Mouse (Mus musculus) embryonic facial prominence, embryonic 12.5 days (tissue): ENCODE measurements around the gene Rtf2. TPM values are rescaled to one million over a fixed set of nuclear protein-coding genes. Genes with fewer than 3 reads are reported as not detected.

Experiments
- ATAC-seq: fragments of 200-750 bp; cut with Nextera tagmentation; 2 replicates; pipeline ENCODE4 v1.8.0; 2017; ENCODE audit not compliant: insufficient number of reproducible peaks, insufficient read depth, low FRiP score, low TSS enrichment
- H3K27ac ChIP-seq: fragments of 300-500 bp; sonication (generic); 2 replicates; pipeline ENCODE4 v1.5.1; 2016; ENCODE audit warnings: mild to moderate bottlenecking
- H3K27me3 ChIP-seq: fragments of 300-500 bp; sonication (generic); 2 replicates; pipeline ENCODE4 v1.6.1; 2016; ENCODE audit warnings: mild to moderate bottlenecking, moderate library complexity
- H3K36me3 ChIP-seq: fragments of 300-500 bp; sonication (generic); 2 replicates; pipeline ENCODE4 v1.6.1; 2016; ENCODE audit warnings: mild to moderate bottlenecking
- H3K4me1 ChIP-seq: fragments of 300-500 bp; sonication (generic); 2 replicates; pipeline ENCODE4 v1.6.1; 2016
- H3K4me2 ChIP-seq: fragments of 300-500 bp; sonication (generic); replicated peaks from 2 replicates; pipeline ENCODE4 v1.6.1; 2016; ENCODE audit warnings: mild to moderate bottlenecking, moderate library complexity
- H3K4me3 ChIP-seq: fragments of 300-500 bp; sonication (generic); 2 replicates; pipeline ENCODE4 v1.5.1; 2016; ENCODE audit warnings: mild to moderate bottlenecking
- H3K9ac ChIP-seq: fragments of 300-500 bp; sonication (generic); 2 replicates; pipeline ENCODE4 v1.6.1; 2016; ENCODE audit warnings: mild to moderate bottlenecking, moderate library complexity
- H3K9me3 ChIP-seq: fragments of 300-500 bp; sonication (generic); 2 replicates; pipeline ENCODE4 v1.6.1; 2016; ENCODE audit warnings: mild to moderate bottlenecking, moderate library complexity
- WGBS: fragments of 180-500 bp; shearing (Covaris S2); methylation state at CpG from one replicate; pipeline ENCODE4 v1.1.7; 2016; 5-methylcytosine and 5-hydroxymethylcytosine counted together
- polyA plus RNA-seq: library from polyadenylated mRNA; unstranded; fragments of >200 nt; fragmentation: Nextera tagmentation; extraction: Ambion mirVana; gene quantifications from 2 replicates; pipeline ENCODE4 v1.2.1, GENCODE M21; 2016

The Rtf2 gene
- polyA plus RNA-seq, 1 experiment from 2014 or later, result 74.1 TPM

DNA sequence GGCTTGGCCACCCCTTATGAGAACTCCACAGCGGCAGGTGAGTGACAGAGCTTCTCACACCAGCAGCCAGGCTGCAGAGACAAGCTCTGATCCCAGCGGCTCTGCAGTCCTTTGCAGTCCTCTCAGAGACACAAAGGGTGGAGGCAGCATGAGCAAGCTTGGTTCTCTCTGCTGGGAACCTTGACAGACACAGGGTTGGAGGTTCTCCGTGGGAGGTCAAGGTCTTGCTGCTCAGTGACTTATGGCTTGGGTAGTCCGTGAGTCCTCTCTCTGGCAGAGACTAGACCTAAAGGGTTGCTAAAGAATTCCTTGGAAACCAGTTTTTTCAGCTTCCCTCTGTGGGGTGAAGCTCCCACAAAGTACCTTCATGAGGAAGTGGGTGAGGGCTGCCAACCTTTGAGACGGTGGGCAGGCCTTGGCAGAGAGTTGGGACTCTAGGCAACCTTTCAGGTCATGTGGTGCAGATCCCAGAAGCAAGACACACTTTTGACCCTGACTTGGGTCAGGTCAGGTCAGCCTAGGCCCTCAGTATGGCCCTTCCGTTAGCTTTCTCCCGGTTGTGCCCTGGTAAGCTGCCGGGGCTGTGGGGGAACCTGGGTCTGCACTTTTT lies 56.5 kb downstream of the Rtf2 start:
- Histone ChIP-seq H3K27ac (no peak overlapping the region), H3K4me1 (no peaks in the 10 kb centered on the region), H3K9ac (no peak overlapping the region), H3K4me3 (no peak overlapping the region), H3K4me2 (no peak overlapping the region), H3K36me3 (no peaks in the 10 kb centered on the region), H3K27me3 (no peaks in the 10 kb centered on the region; the same call in 1 of the 2 replicates), H3K9me3 (no peaks in the 10 kb centered on the region)
- ATAC-seq, result no peak
- WGBS, result 73% methylated on average over 8 of the region's 8 CpGs

GRCm38 (mm10) chr2:172498823-172499222 lies 58.5 kb downstream of the Rtf2 start:
- Histone ChIP-seq H3K27me3 (no peaks in the 10 kb centered on the region; the same call in 1 of the 2 replicates), H3K36me3 (no peaks in the 10 kb centered on the region), H3K4me2 (no peak overlapping the region), H3K4me3 (no peak overlapping the region), H3K9ac (no peak overlapping the region), H3K4me1 (peaks cover 5% of the 10 kb centered on the region; the same call in 1 of the 2 replicates), H3K9me3 (no peaks in the 10 kb centered on the region), H3K27ac (no peak overlapping the region)
- 67% methylated on average over 3 of the region's 3 CpGs for WGBS
- no peak for ATAC-seq

- Histone ChIP-seq H3K36me3 (no peaks in the 10 kb centered on the region), H3K9me3 (no peaks in the 10 kb centered on the region), H3K4me1 (peaks cover 5% of the 10 kb centered on the region; the same call in 1 of the 2 replicates), H3K4me3 (no peak overlapping the region), H3K27ac (no peak overlapping the region), H3K4me2 (no peak overlapping the region), H3K9ac (no peak overlapping the region), H3K27me3 (no peaks in the 10 kb centered on the region)
- no peak for ATAC-seq
- WGBS, result 41% methylated on average over 7 of the region's 7 CpGs
Measured at GRCm38 (mm10) chr2:172500752-172501316, 60.5 kb downstream of the Rtf2 start.

DNA sequence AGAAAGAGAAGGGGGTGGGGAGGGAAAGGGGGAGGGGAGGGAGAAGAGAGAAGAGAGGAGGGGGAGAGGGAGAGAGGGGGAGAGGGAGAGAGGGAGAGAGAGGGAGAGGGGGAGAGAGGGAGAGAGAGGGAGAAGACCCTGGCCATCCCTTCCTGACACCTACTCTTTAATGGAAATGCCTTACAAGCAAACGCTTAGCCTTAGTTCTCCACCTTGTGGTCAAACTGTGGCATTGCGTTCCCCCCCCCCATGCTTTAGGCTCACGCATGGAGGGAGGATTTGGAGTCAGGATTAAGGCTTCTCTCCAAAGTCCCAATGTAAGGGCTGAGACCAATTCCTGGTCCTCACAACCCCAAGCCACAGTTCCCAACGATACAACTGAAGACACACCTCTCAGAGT lies 61.0 kb downstream of the Rtf2 start:
- ATAC-seq, result no peak
- Histone ChIP-seq H3K4me3 (no peak overlapping the region), H3K36me3 (no peaks in the 10 kb centered on the region), H3K4me2 (no peak overlapping the region), H3K4me1 (peaks cover 5% of the 10 kb centered on the region; the same call in 1 of the 2 replicates), H3K27me3 (no peaks in the 10 kb centered on the region), H3K27ac (no peak overlapping the region), H3K9me3 (no peaks in the 10 kb centered on the region), H3K9ac (no peak overlapping the region)
- 2% methylated on average over 4 of the region's 4 CpGs for WGBS

DNA sequence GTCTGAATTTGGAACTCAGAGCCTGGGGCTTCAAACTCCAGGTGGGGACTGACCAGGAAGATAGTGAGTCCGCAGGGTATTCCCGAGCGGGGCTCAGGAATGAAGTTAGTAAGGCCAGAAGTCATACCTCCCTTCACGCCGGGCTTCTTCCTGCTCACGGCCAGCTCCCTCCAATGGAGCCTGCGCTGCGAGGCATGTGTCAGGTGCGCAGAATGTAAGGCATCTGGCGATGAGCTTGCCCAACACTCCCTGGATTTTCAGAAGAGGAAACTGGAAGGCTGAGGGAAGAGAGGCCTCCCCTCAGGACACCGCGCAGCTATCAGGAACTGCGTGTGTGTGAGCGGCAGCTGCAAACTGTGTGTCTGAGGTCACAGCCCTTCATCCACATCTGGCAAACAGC lies 61.8 kb downstream of the Rtf2 start:
- Histone ChIP-seq H3K27ac (no peak overlapping the region), H3K4me2 (no peak overlapping the region), H3K27me3 (no peaks in the 10 kb centered on the region), H3K36me3 (no peaks in the 10 kb centered on the region), H3K9me3 (no peaks in the 10 kb centered on the region), H3K9ac (no peak overlapping the region), H3K4me3 (no peak overlapping the region), H3K4me1 (peaks cover 5% of the 10 kb centered on the region; the same call in 1 of the 2 replicates)
- ATAC-seq, result no peak
- WGBS, result 61% methylated on average over 14 of the region's 14 CpGs

DNA sequence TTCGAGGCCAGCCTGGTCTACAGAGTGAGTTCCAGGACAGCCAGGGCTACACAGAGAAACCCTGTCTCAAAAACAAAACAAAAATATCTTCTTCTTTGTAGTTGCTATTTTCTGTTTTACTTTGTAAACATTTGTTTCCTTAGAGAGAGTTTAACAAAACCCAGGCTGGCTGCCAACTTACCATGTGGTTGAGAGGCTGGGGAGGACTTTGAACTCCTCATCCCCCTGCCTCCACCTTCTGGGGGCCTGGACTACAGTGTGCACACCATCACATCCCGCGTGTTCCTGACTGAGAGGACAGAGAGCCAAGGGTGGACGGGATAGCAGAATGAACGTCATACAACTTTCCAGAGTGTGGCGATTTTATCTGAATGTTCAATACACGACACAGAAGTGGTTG lies 65.8 kb downstream of the Rtf2 start:
- no peak overlapping the region for H3K9ac ChIP-seq
- no peak overlapping the region for H3K4me2 ChIP-seq
- no peaks in the 10 kb centered on the region for H3K27me3 ChIP-seq
- H3K9me3 ChIP-seq, result no peaks in the 10 kb centered on the region
- peaks cover 5% of the 10 kb centered on the region; the same call in 1 of the 2 replicates for H3K4me1 ChIP-seq
- H3K27ac ChIP-seq, result no peak overlapping the region
- ATAC-seq, result no peak
- WGBS, result 89% methylated on average over 7 of the region's 7 CpGs
- H3K36me3 ChIP-seq, result no peaks in the 10 kb centered on the region
- H3K4me3 ChIP-seq, result no peak overlapping the region

DNA sequence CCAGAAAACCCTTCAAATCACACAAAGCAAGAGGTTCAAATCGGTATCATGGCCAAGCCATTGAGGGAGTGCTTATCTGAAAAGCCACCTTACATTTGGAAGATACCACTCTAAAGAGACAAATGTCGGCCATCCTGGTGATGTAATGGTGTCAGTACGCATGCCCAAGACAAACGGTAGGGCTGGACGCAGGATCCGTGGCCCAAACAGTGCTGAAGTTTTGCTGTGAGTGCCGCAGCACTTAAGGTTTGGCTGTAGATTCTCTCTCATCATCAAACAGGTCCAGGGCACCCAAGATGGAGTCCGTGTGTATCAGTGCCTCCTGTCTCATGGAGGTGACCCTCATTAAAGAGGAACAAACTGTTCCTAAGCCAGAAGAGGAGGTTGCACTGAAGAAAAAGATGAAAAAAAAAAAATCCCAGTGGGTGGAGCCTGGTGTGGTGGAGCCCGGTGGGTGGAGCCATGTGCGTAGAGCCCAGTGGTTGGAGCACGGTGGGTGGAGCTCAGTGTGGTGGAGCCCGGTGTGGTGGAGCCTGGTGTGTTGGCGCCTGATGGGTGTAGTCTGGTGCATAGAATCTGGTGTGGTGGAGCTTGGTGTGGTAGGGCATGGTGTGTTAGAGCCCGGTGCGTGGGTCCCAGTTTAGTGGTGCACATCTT lies 69.8 kb downstream of the Rtf2 start:
- no peak overlapping the region for H3K4me2 ChIP-seq
- no peak overlapping the region for H3K9ac ChIP-seq
- no peak overlapping the region for H3K4me3 ChIP-seq
- H3K4me1 ChIP-seq, result no peaks in the 10 kb centered on the region
- no peaks in the 10 kb centered on the region for H3K9me3 ChIP-seq
- H3K27ac ChIP-seq, result no peak overlapping the region
- no peaks in the 10 kb centered on the region for H3K36me3 ChIP-seq
- WGBS, result 87% methylated on average over 15 of the region's 15 CpGs
- no peak for ATAC-seq
- H3K27me3 ChIP-seq, result peaks cover 6% of the 10 kb centered on the region; the same call in 1 of the 2 replicates

- no peak overlapping the region for H3K9ac ChIP-seq
- no peak overlapping the region for H3K27ac ChIP-seq
- peaks cover 6% of the 10 kb centered on the region; the same call in 1 of the 2 replicates for H3K27me3 ChIP-seq
- H3K4me3 ChIP-seq, result no peak overlapping the region
- no peak for ATAC-seq
- no peaks in the 10 kb centered on the region for H3K36me3 ChIP-seq
- no peaks in the 10 kb centered on the region for H3K4me1 ChIP-seq
- H3K9me3 ChIP-seq, result no peaks in the 10 kb centered on the region
- H3K4me2 ChIP-seq, result no peak overlapping the region
- 63% methylated on average over 3 of the region's 3 CpGs for WGBS
Measured at GRCm38 (mm10) chr2:172510899-172511298, 70.5 kb downstream of the Rtf2 start.

DNA sequence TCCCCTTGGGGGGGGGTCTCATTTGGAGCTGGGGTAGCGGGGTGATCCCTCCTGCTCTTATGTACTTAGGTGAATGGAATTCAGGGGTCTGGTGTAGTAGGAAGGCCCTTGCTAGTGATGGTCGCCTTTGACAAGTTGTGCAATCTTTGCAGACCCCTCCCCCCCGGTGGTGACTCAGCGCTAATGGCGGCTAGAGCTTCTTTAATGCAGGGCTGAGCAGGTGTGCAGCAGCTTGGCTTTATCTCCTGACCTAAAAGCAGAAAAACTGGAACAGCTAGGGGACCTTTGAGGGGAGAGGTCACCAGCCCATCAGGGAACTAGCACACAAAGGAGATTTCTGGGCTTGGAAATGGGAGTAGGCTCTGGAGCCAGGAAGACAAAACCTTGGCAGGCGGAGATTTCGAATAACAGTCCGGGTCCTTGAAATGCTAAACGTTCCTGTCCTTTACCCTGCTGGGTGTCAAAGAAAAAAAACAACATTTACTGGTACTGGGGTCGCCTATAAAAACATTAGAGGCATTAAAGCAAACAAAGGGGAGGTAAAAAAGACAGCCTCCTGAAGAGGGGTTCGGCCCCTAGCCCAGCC lies 76.1 kb downstream of the Rtf2 start:
- Histone ChIP-seq H3K9ac (no peak overlapping the region), H3K27ac (no peak overlapping the region), H3K27me3 (peaks cover 6% of the 10 kb centered on the region; the same call in 1 of the 2 replicates), H3K4me3 (no peak overlapping the region), H3K9me3 (no peaks in the 10 kb centered on the region), H3K36me3 (no peaks in the 10 kb centered on the region), H3K4me2 (no peak overlapping the region), H3K4me1 (no peaks in the 10 kb centered on the region)
- no peak for ATAC-seq
- WGBS, result 24% methylated on average over 11 of the region's 11 CpGs

Other genes with a start within 250 kb of the Rtf2 start
- gene Mc3r, start 192.1 kb upstream of the Rtf2 start, polyA plus RNA-seq, result 0.08 TPM in 1 of 2 replicates, not detected in the other
- gene Fam210b, start 95.0 kb upstream of the Rtf2 start, polyA plus RNA-seq, result 22.5 and 24.1 TPM in 2 replicates
- gene Aurka, start 70.0 kb upstream of the Rtf2 start, polyA plus RNA-seq, result 131 TPM in 2 replicates
- 44.0 and 44.9 TPM in 2 replicates for gene Cstf1, start 69.9 kb upstream of the Rtf2 start, polyA plus RNA-seq
- gene Cass4, start 46.8 kb upstream of the Rtf2 start, polyA plus RNA-seq, result 0.20 TPM in 2 replicates
- 2.2 and 2.6 TPM in 2 replicates for gene Gcnt7, start 18.0 kb downstream of the Rtf2 start, polyA plus RNA-seq
- 0.41 and 0.57 TPM in 2 replicates for gene Fam209, start 32.0 kb downstream of the Rtf2 start, polyA plus RNA-seq
- 15.4 and 16.0 TPM in 2 replicates for gene Tfap2c, start 109.0 kb downstream of the Rtf2 start, polyA plus RNA-seq